Mouse (Mus musculus): ENCODE results near the gene Snx7. TPM values are rescaled to one million over a fixed set of nuclear protein-coding genes. Genes with fewer than 3 reads are reported as not detected.
A peak's percentile ranks its signal among the peaks of the same experiment; 100 is the strongest.

The Snx7 gene
- 64.7 and 66.3 TPM in 2 replicates for polyA plus RNA-seq (2015; fragmentation: Nextera tagmentation; extraction: Ambion mirVana)

GRCm38 (mm10) chr3:117868637-117869323, at the start of gene Snx7:
Gene Snx7 (minus strand): TSS chr3:117868936.
- Histone ChIP-seq H3K9me3 (ENCODE audit: control insufficient read depth, low read length) (no peaks in the 10 kb centered on the region), H3K4me1 (replicated peaks; ENCODE audit: control insufficient read depth, insufficient read depth, low read length) (peaks cover 7% of the 10 kb centered on the region; the same call in 1 of the 2 replicates), H3K9ac (ENCODE audit: low read length) (peak within 1 kb of the TSS; percentile 86), H3K27ac (ENCODE audit: low read length) (peak within 1 kb of the TSS; percentile 91), H3K36me3 (ENCODE audit: control insufficient read depth, insufficient read depth, low read length) (no peaks in the 10 kb centered on the region), H3K27me3 (ENCODE audit: control insufficient read depth, insufficient read depth, low read depth, low read length) (no peaks in the 10 kb centered on the region), H3K4me2 (ENCODE audit: low read depth, low read length) (peak within 1 kb of the TSS; percentile 67), H3K4me3 (ENCODE audit: low read length) (peak within 1 kb of the TSS; percentile 79)
- WGBS: under 1% methylated on average over 47 of the region's 53 CpGs
- ATAC-seq (ENCODE audit: low read depth): peak; percentile 100

GRCm38 (mm10) chr3:117915420-117915819, 46.7 kb upstream of the Snx7 start:
- no peak for ATAC-seq (ENCODE audit: low read depth)
- 36% methylated on average over 3 of the region's 3 CpGs for WGBS

GRCm38 (mm10) chr3:117893736-117894135, 25.0 kb upstream of the Snx7 start:
- Histone ChIP-seq H3K9me3 (ENCODE audit: control insufficient read depth, low read length) (no peaks in the 10 kb centered on the region), H3K27ac (ENCODE audit: low read length) (no peak overlapping the region), H3K4me1 (replicated peaks; ENCODE audit: control insufficient read depth, insufficient read depth, low read length) (no peaks in the 10 kb centered on the region), H3K36me3 (ENCODE audit: control insufficient read depth, insufficient read depth, low read length) (no peaks in the 10 kb centered on the region), H3K4me3 (ENCODE audit: low read length) (no peak overlapping the region), H3K9ac (ENCODE audit: low read length) (no peak overlapping the region), H3K4me2 (ENCODE audit: low read depth, low read length) (no peak overlapping the region), H3K27me3 (ENCODE audit: control insufficient read depth, insufficient read depth, low read depth, low read length) (no peaks in the 10 kb centered on the region)
- WGBS: 65% methylated on average over 2 of the region's 2 CpGs
- ATAC-seq (ENCODE audit: low read depth): no peak

More at GRCm38 (mm10) chr3:117915420-117915819, 46.7 kb upstream of the Snx7 start:
- no peak overlapping the region for H3K4me3 ChIP-seq (ENCODE audit: low read length)
- H3K4me2 ChIP-seq (ENCODE audit: low read depth, low read length): no peak overlapping the region
- H3K27ac ChIP-seq (ENCODE audit: low read length): no peak overlapping the region
- no peaks in the 10 kb centered on the region for H3K9me3 ChIP-seq (ENCODE audit: control insufficient read depth, low read length)
- H3K4me1 ChIP-seq (replicated peaks; ENCODE audit: control insufficient read depth, insufficient read depth, low read length): no peaks in the 10 kb centered on the region
- no peaks in the 10 kb centered on the region for H3K27me3 ChIP-seq (ENCODE audit: control insufficient read depth, insufficient read depth, low read depth, low read length)
- H3K9ac ChIP-seq (ENCODE audit: low read length): no peak overlapping the region
- no peaks in the 10 kb centered on the region for H3K36me3 ChIP-seq (ENCODE audit: control insufficient read depth, insufficient read depth, low read length)

GRCm38 (mm10) chr3:117875450-117875849, 6.7 kb upstream of the Snx7 start:
- WGBS: 81% methylated on average over 3 of the region's 3 CpGs
- Histone ChIP-seq H3K4me1 (replicated peaks; ENCODE audit: control insufficient read depth, insufficient read depth, low read length) (no peaks in the 10 kb centered on the region), H3K9me3 (ENCODE audit: control insufficient read depth, low read length) (no peaks in the 10 kb centered on the region), H3K27me3 (ENCODE audit: control insufficient read depth, insufficient read depth, low read depth, low read length) (no peaks in the 10 kb centered on the region), H3K4me3 (ENCODE audit: low read length) (no peak overlapping the region), H3K9ac (ENCODE audit: low read length) (no peak overlapping the region), H3K27ac (ENCODE audit: low read length) (no peak overlapping the region), H3K36me3 (ENCODE audit: control insufficient read depth, insufficient read depth, low read length) (no peaks in the 10 kb centered on the region), H3K4me2 (ENCODE audit: low read depth, low read length) (no peak overlapping the region)
- ATAC-seq (ENCODE audit: low read depth): no peak

GRCm38 (mm10) chr3:117873209-117873863, 4.6 kb upstream of the Snx7 start:
- Histone ChIP-seq H3K4me3 (ENCODE audit: low read length) (no peak overlapping the region), H3K9me3 (ENCODE audit: control insufficient read depth, low read length) (no peaks in the 10 kb centered on the region), H3K9ac (ENCODE audit: low read length) (no peak overlapping the region), H3K4me2 (ENCODE audit: low read depth, low read length) (no peak overlapping the region), H3K27me3 (ENCODE audit: control insufficient read depth, insufficient read depth, low read depth, low read length) (no peaks in the 10 kb centered on the region), H3K27ac (ENCODE audit: low read length) (no peak overlapping the region), H3K36me3 (ENCODE audit: control insufficient read depth, insufficient read depth, low read length) (no peaks in the 10 kb centered on the region), H3K4me1 (replicated peaks; ENCODE audit: control insufficient read depth, insufficient read depth, low read length) (0 out of 2 replicates have a peak, but pooled peaks cover 4% of the 10 kb centered on the region)
- no peak for ATAC-seq (ENCODE audit: low read depth)
- 66% methylated on average over 5 of the region's 5 CpGs for WGBS

- Histone ChIP-seq H3K4me1 (replicated peaks; ENCODE audit: control insufficient read depth, insufficient read depth, low read length) (peaks cover 7% of the 10 kb centered on the region; the same call in 1 of the 2 replicates), H3K36me3 (ENCODE audit: control insufficient read depth, insufficient read depth, low read length) (no peaks in the 10 kb centered on the region), H3K4me2 (ENCODE audit: low read depth, low read length) (peak overlapping the region; percentile 67), H3K9ac (ENCODE audit: low read length) (peak overlapping the region; percentile 86), H3K27ac (ENCODE audit: low read length) (peak overlapping the region; percentile 91), H3K9me3 (ENCODE audit: control insufficient read depth, low read length) (no peaks in the 10 kb centered on the region), H3K4me3 (ENCODE audit: low read length) (peak overlapping the region; percentile 79), H3K27me3 (ENCODE audit: control insufficient read depth, insufficient read depth, low read depth, low read length) (no peaks in the 10 kb centered on the region)
- WGBS: 4% methylated on average over 2 of the region's 2 CpGs
- ATAC-seq (ENCODE audit: low read depth): no peak
Measured at GRCm38 (mm10) chr3:117869324-117869715, 584 bp upstream of the Snx7 start.

GRCm38 (mm10) chr3:117868091-117868490, 645 bp downstream of the Snx7 start:
- WGBS: 52% methylated on average over 2 of the region's 2 CpGs
- H3K9me3 ChIP-seq (ENCODE audit: control insufficient read depth, low read length): no peaks in the 10 kb centered on the region
- peak; percentile 18; the same call in 1 of the 2 replicates for ATAC-seq (ENCODE audit: low read depth)
- H3K9ac ChIP-seq (ENCODE audit: low read length): peak overlapping the region; percentile 86
- H3K27me3 ChIP-seq (ENCODE audit: control insufficient read depth, insufficient read depth, low read depth, low read length): no peaks in the 10 kb centered on the region
- H3K36me3 ChIP-seq (ENCODE audit: control insufficient read depth, insufficient read depth, low read length): no peaks in the 10 kb centered on the region
- peak overlapping the region; percentile 67 for H3K4me2 ChIP-seq (ENCODE audit: low read depth, low read length)
- peak overlapping the region; percentile 91 for H3K27ac ChIP-seq (ENCODE audit: low read length)
- H3K4me1 ChIP-seq (replicated peaks; ENCODE audit: control insufficient read depth, insufficient read depth, low read length): peaks cover 7% of the 10 kb centered on the region; the same call in 1 of the 2 replicates
- H3K4me3 ChIP-seq (ENCODE audit: low read length): peak overlapping the region; percentile 79

GRCm38 (mm10) chr3:117866696-117867407, 1.9 kb downstream of the Snx7 start:
- Histone ChIP-seq H3K9me3 (ENCODE audit: control insufficient read depth, low read length) (no peaks in the 10 kb centered on the region), H3K4me2 (ENCODE audit: low read depth, low read length) (peak overlapping the region; percentile 67), H3K9ac (ENCODE audit: low read length) (no peak overlapping the region), H3K4me3 (ENCODE audit: low read length) (peak overlapping the region; percentile 6; the same call in 1 of the 2 replicates), H3K27ac (ENCODE audit: low read length) (no peak overlapping the region), H3K27me3 (ENCODE audit: control insufficient read depth, insufficient read depth, low read depth, low read length) (no peaks in the 10 kb centered on the region), H3K4me1 (replicated peaks; ENCODE audit: control insufficient read depth, insufficient read depth, low read length) (peaks cover 10% of the 10 kb centered on the region; the same call in 1 of the 2 replicates), H3K36me3 (ENCODE audit: control insufficient read depth, insufficient read depth, low read length) (no peaks in the 10 kb centered on the region)
- WGBS: 56% methylated on average over 12 of the region's 12 CpGs
- ATAC-seq (ENCODE audit: low read depth): no peak

- Histone ChIP-seq H3K36me3 (ENCODE audit: control insufficient read depth, insufficient read depth, low read length) (no peaks in the 10 kb centered on the region), H3K27ac (ENCODE audit: low read length) (no peak overlapping the region), H3K4me3 (ENCODE audit: low read length) (no peak overlapping the region), H3K27me3 (ENCODE audit: control insufficient read depth, insufficient read depth, low read depth, low read length) (no peaks in the 10 kb centered on the region), H3K4me1 (replicated peaks; ENCODE audit: control insufficient read depth, insufficient read depth, low read length) (peaks cover 13% of the 10 kb centered on the region; the same call in 1 of the 2 replicates), H3K4me2 (ENCODE audit: low read depth, low read length) (no peak overlapping the region), H3K9ac (ENCODE audit: low read length) (no peak overlapping the region), H3K9me3 (ENCODE audit: control insufficient read depth, low read length) (no peaks in the 10 kb centered on the region)
- ATAC-seq (ENCODE audit: low read depth): no peak
Measured at GRCm38 (mm10) chr3:117865621-117866020, 3.1 kb downstream of the Snx7 start.
